Mouse (Mus musculus) erythroblast, embryonic 14.5 days (primary cell): ENCODE measurements around the gene Anxa11. TPM values are rescaled to one million over a fixed set of nuclear protein-coding genes. Genes with fewer than 3 reads are reported as not detected.
"Not testable (repeated sequence)": the region's sequence is repeated elsewhere in the genome, so short reads cannot be mapped to it uniquely, and the experiment has no call there.

Experiments used
- H3K27me3 ChIP-seq: 2 replicates; pipeline ENCODE4 v1.6.1; 2012; ENCODE audit warnings: inconsistent platforms; ENCODE audit not compliant: control insufficient read depth
- H3K36me3 ChIP-seq: 2 replicates; pipeline ENCODE4 v1.6.1; 2012; ENCODE audit warnings: mild to moderate bottlenecking, inconsistent platforms; ENCODE audit not compliant: control insufficient read depth
- H3K4me1 ChIP-seq: 2 replicates; pipeline ENCODE4 v1.6.1; 2012; ENCODE audit warnings: inconsistent platforms; ENCODE audit not compliant: control insufficient read depth
- H3K4me3 ChIP-seq: replicated peaks from 2 replicates; pipeline ENCODE3; 2012; ENCODE audit warnings: moderate library complexity, mild to moderate bottlenecking, inconsistent platforms
- H3K9me3 ChIP-seq: 2 replicates; pipeline ENCODE4 v1.6.1; 2012; ENCODE audit warnings: low read length, inconsistent platforms, mixed read lengths; ENCODE audit not compliant: control insufficient read depth
- GATA1 ChIP-seq: IDR thresholded peaks from 2 replicates; pipeline ENCODE4 v1.6.1; 2012; ENCODE audit warnings: low read length, inconsistent platforms, mixed read lengths
- TAL1 ChIP-seq: IDR thresholded peaks from 3 replicates; pipeline ENCODE4 v1.6.1; 2012; ENCODE audit warnings: low read length, inconsistent platforms, mixed read lengths
- polyA plus RNA-seq: library from polyadenylated mRNA; stranded (reverse); fragments of >175 nt; gene quantifications from 2 replicates; pipeline ENCODE4 v1.2.3, GENCODE M21; 2012

Anxa11 gene
- polyA plus RNA-seq, 1 experiment, result 0.42 TPM

DNA sequence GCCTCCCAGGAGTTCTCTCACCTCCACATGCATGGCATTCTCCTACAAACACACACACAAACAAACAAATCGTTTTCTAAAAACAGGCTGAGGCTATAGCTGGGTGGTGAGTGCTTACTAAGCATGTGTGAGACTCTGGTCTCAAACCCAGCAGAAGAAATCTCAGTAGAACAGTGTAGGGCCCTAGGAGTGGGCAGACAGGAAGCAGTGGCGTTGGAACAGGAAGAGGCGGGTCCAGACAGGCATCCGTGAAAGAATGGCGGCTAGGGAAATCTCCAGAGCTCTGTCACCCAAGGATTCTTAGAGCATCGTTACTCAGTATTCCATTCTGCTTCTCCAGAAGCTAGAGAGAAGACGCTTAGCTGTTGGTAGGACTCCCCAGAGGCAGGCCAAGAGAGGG lies 35.4 kb upstream of the Anxa11 start:
- Histone ChIP-seq H3K36me3 (no peaks in the 10 kb centered on the region), H3K4me3 (no peak overlapping the region), H3K4me1 (no peaks in the 10 kb centered on the region), H3K9me3 (no peaks in the 10 kb centered on the region), H3K27me3 (no peaks in the 10 kb centered on the region)
- TF ChIP-seq TAL1 (no peak), GATA1 (no peak)

DNA sequence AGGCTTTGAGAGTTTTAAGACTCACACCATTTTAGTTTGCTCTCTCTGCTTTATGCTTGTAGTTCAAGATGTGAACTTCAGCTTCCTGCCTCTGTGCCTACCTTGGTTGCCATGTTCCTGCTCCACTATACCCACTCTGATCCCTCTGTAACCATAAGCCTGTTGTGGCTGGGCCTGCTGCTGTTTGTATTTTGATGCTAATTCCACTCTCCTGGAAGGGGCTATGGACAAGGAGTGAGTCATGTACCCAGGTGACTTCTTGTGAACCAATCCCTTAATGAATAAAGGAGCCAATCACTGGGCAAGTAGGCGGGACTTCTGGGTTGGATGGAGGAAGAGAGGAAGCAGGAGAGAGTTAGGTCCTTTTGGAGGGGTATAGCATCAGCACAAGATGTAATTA lies 30.9 kb upstream of the Anxa11 start:
- H3K4me3 ChIP-seq, H3K27me3 ChIP-seq, H3K4me1 ChIP-seq: not testable (repeated sequence)

DNA sequence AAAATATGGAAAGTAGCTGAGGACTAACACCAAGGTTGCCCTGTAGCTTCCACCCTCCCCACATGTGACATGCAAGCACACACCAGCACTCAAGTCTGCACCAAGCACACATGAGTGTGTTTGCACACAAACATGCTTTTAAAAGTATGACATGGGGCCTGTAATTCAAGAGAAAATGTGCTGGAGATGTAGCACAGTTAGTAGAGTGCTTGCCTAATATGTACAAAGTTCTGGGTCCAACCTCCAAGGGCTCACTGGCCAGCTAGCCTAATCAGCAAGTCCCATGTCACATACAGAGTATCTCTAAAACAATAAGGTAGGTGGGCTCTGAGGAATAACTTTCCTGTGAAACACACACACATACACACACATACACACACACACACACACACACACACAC lies 27.8 kb upstream of the Anxa11 start:
- Histone ChIP-seq H3K36me3 (no peaks in the 10 kb centered on the region), H3K4me3 (no peak overlapping the region), H3K27me3 (no peaks in the 10 kb centered on the region; the same call in 1 of the 2 replicates), H3K4me1 (no peaks in the 10 kb centered on the region), H3K9me3 (no peaks in the 10 kb centered on the region)
- TF ChIP-seq GATA1 (no peak), TAL1 (no peak)

More for the DNA sequence above, 30.9 kb upstream of the Anxa11 start:
- not testable (repeated sequence) for H3K36me3 ChIP-seq, H3K9me3 ChIP-seq

DNA sequence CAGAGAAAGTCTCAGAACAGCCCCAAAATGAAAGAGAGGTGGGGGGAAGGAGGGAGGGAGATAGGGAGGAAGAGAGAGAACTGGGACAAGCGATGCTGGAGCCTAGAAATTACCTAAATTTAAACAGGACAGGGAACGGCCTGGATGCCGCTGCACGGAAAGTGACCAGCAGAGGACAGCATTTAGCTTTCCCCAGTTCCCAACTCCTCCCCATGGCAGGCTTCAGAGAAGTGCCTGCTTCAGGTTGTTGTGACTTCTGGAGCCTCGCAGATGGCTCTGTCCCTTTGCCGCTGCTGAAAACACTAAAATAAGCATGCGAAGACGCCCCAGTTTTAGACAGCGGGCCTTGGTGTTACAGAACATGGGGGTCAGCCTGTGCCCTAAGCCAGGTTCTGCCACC lies 25.5 kb upstream of the Anxa11 start:
- Histone ChIP-seq H3K4me1 (no peaks in the 10 kb centered on the region), H3K9me3 (no peaks in the 10 kb centered on the region), H3K4me3 (no peak overlapping the region), H3K27me3 (no peaks in the 10 kb centered on the region; the same call in 1 of the 2 replicates), H3K36me3 (no peaks in the 10 kb centered on the region)
- no peak for TF ChIP-seq GATA1
- TF ChIP-seq TAL1, result no peak

DNA sequence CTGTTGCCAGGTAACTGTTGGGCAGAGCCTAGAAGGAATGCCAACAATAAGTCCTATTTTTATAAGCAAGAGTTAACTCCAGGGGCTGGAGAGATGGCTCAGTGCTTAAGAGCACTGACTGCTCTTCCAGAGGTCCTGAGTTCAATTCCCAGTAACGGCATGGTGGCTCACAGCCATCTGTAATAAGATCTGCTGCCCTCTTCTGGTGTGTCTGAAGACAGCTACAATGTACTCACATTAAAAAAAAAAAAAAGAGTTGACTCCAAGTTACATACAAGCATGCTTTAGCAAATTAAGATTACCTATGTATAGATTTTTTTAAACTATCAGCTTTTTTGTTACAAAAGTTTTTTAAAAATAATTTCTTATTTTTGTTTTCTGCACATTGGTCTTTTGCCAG lies 19.4 kb upstream of the Anxa11 start:
- H3K36me3 ChIP-seq, result no peaks in the 10 kb centered on the region
- no peaks in the 10 kb centered on the region for H3K9me3 ChIP-seq
- H3K4me1 ChIP-seq, result no peaks in the 10 kb centered on the region
- no peak overlapping the region for H3K4me3 ChIP-seq
- peaks cover 5% of the 10 kb centered on the region for H3K27me3 ChIP-seq
- TF ChIP-seq GATA1 (no peak), TAL1 (no peak)

DNA sequence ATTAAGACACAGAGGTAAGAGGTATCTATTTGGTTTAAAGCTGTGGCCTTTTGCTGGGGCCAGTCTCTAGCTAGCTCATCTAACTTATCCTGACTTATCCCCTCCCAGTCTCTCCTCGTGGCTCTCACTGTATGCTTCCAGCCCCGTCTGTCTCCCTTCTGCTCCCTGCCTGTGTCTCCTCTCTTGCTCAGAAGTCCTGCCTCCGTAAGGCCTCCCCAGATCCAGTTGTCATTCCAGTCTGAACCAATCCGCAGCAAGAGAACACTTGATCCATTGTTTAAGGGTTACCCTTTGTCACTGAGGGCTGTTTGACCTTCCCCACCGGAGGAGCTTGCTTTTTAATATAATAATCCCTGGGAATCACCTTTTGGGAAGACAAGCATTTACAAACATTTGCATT lies 17.0 kb upstream of the Anxa11 start:
- Histone ChIP-seq H3K4me3 (no peak overlapping the region), H3K36me3 (no peaks in the 10 kb centered on the region), H3K9me3 (no peaks in the 10 kb centered on the region), H3K4me1 (no peaks in the 10 kb centered on the region), H3K27me3 (peaks cover 5% of the 10 kb centered on the region)
- TF ChIP-seq TAL1, result no peak
- no peak for TF ChIP-seq GATA1

DNA sequence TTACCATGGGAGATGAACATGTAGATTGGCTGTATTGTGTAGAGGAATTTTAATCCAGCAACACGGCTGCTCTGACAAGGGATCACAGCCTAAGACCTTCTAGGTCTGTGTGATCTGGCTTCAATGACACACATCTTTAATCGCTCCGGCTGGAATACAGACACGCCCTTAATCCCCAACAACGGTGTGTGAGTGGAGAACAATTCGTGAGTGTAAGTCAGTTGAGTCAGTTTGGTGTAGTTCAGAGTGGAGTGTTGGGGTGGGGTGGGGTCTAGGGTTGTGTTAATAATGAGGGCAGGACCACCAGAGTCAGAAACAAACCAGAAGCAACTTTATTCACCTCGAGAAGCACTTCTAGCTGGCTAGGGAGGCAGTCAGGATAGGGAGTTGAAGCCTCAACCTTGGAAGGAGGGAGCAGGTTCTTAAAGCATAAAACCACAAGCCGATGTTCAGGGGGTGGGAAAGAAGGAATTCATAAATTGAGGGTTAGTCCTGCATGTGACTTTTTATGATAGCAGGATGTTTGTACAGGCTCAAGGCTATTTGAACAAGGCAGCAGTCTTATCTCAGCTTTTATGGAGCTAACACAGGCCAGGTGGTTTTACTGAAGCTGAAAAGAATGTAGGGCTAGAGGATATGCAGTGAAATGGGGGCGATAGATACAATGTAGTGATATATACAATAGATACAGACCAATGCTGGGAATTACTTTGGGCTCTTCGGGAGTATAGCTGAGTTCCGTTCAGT lies 15.9 kb upstream of the Anxa11 start:
- Histone ChIP-seq H3K27me3 (peaks cover 5% of the 10 kb centered on the region), H3K4me1 (no peaks in the 10 kb centered on the region), H3K36me3 (no peaks in the 10 kb centered on the region), H3K9me3 (no peaks in the 10 kb centered on the region), H3K4me3 (no peak overlapping the region)
- TF ChIP-seq GATA1 (no peak), TAL1 (no peak)

DNA sequence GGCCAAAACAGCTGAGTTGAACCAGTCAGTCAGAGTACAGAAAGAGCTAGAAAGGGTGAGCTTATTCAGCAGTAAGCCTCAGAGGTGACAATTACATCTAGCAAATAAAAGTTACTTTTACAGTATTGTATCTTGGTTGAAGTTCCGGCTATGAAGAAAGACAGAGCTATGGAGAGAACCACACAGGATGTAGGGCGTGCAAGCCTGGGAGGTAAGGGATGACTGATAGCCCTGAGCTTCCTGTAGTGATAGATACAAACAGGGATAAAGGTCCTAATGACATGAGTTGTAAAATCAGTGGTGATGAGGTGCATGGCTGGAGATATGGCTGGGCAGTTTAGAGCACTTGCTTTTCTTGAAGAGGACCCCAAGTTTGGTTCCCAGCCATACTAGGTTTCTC lies 15.1 kb upstream of the Anxa11 start:
- no peak for TF ChIP-seq TAL1
- TF ChIP-seq GATA1, result no peak
- H3K4me1 ChIP-seq, result no peaks in the 10 kb centered on the region
- peaks cover 5% of the 10 kb centered on the region for H3K27me3 ChIP-seq
- no peak overlapping the region for H3K4me3 ChIP-seq
- no peaks in the 10 kb centered on the region for H3K9me3 ChIP-seq
- H3K36me3 ChIP-seq, result no peaks in the 10 kb centered on the region

DNA sequence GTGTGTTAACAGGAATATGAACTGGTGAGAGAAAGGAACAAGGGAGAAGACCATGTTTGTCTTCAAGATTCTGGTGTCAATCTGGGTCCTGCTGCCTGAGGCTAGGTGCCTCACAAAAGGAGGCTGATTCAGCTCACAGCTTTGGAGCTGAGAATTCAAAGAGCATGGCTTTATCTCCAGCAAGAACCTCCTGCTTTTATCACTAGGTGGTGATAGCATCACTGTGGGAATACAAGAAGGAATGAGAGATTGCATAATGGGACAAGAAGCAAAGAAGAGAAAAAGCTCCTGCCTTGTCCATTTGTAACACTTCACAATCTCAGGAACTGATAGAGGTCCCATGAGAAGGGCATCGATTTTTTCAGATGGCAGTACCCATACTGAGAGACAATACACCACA lies 10.6 kb upstream of the Anxa11 start:
- no peak overlapping the region for H3K4me3 ChIP-seq
- H3K27me3 ChIP-seq, result no peaks in the 10 kb centered on the region
- no peak for TF ChIP-seq GATA1
- no peak for TF ChIP-seq TAL1
- H3K9me3 ChIP-seq, result no peaks in the 10 kb centered on the region
- no peaks in the 10 kb centered on the region for H3K36me3 ChIP-seq
- H3K4me1 ChIP-seq, result no peaks in the 10 kb centered on the region

DNA sequence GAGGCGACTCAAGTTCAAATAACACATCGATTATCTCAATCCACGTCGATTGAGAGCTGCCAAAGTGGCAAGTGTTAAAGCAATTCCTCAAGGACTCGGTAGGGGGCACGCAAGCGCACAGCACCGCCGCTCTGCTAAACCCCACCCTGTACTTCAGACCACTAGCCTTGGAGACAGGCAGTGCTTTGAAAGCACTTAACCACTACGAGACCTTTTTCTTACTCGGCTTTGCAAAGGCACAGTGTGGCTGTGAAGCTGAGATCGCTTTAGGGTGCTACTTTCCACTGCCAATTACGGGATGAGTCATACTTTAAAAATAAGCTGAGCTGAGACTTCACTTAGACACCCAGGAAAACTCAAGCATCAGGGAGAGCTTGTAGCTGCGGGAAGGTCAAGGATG lies 9.7 kb upstream of the Anxa11 start:
- Histone ChIP-seq H3K4me3 (no peak overlapping the region), H3K36me3 (no peaks in the 10 kb centered on the region), H3K27me3 (no peaks in the 10 kb centered on the region), H3K4me1 (no peaks in the 10 kb centered on the region), H3K9me3 (no peaks in the 10 kb centered on the region)
- TF ChIP-seq TAL1 (no peak), GATA1 (no peak)
